Mouse (Mus musculus): ENCODE results near the gene Eif2ak1. TPM values are rescaled to one million over a fixed set of nuclear protein-coding genes. Genes with fewer than 3 reads are reported as not detected.

The Eif2ak1 gene
- polyA plus RNA-seq (2012; rRNA removed) = 16.6 and 22.9 TPM in 2 replicates

DNA sequence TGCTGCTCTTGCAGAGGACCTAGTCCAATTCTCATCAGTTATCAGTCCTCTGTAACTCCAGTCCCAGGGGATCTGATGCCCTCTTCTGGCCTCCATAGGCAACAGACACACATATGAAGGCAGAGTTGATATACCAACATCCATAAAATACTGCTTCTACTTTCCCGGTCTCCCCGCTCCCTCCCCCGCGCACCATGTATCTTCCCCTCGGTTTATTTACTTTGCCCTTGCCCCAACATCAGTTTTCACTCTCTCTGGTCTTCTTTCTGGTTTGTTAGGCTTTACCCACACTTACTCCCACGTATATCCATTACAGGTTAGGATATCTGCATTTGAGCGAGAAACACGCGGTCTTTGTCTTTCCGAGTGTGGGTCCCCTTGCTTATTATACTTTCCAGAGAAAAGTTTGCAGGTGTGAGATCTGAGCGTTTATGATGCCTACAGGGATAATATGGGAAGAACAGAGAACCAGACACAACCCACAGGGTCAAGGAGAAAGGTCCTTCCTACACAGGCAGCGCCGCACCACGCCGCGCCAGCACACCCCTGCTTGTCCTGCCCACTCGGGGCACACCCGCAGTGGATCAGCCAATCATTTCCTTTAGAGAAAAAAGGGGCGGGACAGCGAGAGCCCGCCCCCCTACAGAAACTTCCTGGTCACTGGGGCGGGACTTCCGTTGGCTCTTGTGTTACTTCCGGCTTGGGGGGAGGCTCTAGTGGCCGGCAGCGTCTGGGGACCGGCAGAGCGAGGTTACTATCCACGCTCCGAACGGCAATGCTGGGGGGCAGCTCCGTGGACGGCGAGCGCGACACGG lies at the start of gene Eif2ak1:
Gene Eif2ak1, plus strand, starts transcription at position 673 of the 815 bp plus-strand sequence.

DNA sequence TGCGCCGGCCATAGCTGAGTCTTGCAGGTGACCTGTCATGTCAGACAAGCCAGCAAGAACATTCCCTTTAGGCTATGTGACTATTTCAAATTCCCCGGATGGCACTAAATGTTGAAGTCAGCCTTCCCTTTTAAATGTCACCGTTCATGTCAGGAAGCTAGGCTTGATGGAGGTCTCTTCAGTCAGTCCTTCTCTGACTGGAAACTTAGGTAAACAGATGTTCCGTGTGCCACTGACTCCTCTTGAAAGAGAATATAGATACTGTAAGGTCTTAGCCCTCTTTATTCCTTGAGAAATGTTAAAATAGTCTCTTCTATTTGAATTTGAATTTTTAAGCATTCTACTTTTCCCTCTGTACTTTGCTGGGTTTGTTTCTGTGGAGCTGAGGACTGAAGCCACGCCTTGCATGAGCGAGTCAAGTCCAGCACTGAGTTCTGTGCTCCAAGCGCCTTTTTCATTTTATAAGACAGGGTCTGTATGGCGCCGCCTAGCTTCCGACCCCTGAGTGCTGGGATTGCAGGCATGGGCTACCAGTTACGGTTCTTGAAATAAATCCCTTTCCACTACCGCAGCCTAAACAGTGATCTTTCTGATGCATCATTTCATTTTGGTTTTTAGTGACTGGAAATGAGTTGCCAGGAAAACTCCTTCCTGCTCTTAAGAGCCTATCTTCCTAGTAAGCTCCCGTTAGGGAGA lies 80.2 kb downstream of the Eif2ak1 start, which contains the start of gene Ankrd61:
Gene Ankrd61, minus strand, starts transcription at position 51 of the 696 bp plus-strand sequence.

DNA sequence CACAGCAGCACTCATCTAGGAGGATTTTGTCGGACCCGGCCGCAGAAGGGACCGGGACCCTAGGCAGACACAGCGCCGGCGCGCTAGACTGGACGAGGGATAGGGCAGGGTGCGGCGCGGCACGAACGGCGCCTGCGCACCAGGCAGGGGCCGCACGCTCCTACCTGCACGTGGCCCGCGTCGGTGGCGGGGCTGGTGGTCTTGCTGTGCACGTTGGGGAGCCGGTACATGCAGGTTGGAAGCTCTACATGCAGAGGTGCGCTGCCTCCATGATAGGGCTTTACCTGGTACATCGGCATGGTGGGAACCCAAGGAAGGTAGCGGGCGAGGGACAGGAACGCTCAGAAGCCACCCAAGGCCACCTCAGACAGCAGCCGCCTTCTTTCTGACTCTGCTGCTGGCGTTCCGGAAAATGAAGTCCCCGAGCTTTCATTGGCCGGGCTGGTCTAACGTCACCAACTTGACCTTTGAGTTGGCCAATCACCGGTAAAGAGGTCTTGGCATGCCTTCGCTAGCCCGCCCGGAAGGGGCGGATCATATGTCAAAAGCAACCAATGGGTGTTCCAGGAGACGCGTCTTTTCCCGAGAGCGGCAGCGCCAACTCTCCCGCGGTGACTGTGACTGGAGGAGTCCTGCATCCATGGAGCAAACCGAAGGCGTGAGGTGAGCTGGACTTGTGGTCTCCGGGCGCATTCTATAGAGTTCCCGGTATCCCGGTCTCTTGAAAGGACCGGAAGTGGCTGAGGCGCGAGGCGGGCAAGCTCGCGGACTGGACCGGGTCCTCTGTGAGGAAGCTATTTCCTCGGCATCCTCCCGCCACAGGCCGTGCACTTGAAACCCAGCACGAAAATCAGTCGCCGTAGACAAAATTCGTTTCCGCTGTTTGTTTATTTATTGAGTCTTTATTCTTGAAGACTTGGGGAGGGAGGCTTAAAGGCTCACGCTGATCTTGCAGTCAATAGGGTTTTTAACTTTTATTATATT lies 92.1 kb downstream of the Eif2ak1 start, which contains the start of the genes Aimp2 and Pms2:
Gene Aimp2, minus strand, starts transcription at position 431 of the 984 bp plus-strand sequence.
Gene Pms2, plus strand, starts transcription at position 548 of the 984 bp plus-strand sequence.

DNA sequence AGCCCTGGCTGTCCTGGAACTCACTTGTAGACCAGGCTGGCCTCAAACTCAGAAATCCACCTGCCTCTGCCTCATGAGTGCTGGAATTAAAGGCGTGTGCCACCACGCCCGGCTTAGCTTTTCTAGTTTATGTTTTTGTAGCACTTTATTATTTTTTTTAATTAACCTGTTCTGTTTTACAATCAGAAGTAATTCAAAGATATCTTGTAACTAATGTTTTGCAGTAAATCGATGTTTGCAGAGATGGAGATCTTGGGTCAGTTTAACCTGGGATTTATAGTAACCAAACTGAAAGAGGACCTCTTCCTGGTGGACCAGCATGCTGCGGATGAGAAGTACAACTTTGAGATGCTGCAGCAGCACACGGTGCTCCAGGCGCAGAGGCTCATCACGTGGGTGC lies 110.3 kb downstream of the Eif2ak1 start, which contains the start of gene Gm42421:
Gene Gm42421, plus strand, starts transcription at position 301 of the 400 bp plus-strand sequence.

DNA sequence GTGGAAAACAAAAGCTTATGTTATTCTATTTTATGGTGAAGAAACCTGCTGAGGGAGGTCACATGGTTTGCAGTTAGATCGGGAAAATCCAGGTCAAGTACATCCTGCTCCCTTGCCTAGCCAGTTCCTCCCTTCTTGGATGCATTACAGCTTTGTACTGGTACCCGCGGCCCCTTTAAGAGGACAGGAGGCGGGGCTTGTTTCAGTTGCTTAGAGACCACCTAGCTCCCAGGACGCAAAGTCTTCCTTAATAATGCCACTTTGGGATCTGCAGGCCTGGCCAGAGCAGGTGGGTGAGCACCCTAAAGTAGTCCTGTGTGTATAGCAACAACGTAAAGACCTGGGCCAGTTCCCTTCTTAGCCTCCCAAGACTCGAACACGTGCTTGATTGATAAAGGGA lies 115.2 kb downstream of the Eif2ak1 start, which contains the start of gene Rsph10b:
Gene Rsph10b, plus strand, starts transcription at position 205 of the 400 bp plus-strand sequence.

Other genes with a start within 250 kb of the Eif2ak1 start
- 33.7 and 38.5 TPM in 2 replicates for gene Cyth3, start 195.3 kb upstream of the Eif2ak1 start, polyA plus RNA-seq (2012; rRNA removed)
- gene Usp42, start 85.5 kb upstream of the Eif2ak1 start, polyA plus RNA-seq (2012; rRNA removed) = 10.1 and 10.8 TPM in 2 replicates
- gene Ankrd61, start 79.9 kb downstream of the Eif2ak1 start, polyA plus RNA-seq (2012; rRNA removed) = 0.08 and 0.10 TPM in 2 replicates
- 45.9 and 51.8 TPM in 2 replicates for gene Aimp2, start 92.1 kb downstream of the Eif2ak1 start, polyA plus RNA-seq (2012; rRNA removed)
- gene Pms2, start 92.2 kb downstream of the Eif2ak1 start, polyA plus RNA-seq (2012; rRNA removed) = 1.8 and 2.9 TPM in 2 replicates
- not detected in 2 replicates for gene Gm42421, start 110.4 kb downstream of the Eif2ak1 start, polyA plus RNA-seq (2012; rRNA removed)
- gene Rsph10b, start 115.2 kb downstream of the Eif2ak1 start, polyA plus RNA-seq (2012; rRNA removed) = 1.4 and 2.6 TPM in 2 replicates
- 3.9 and 4.2 TPM in 2 replicates for gene Ccz1, start 197.1 kb downstream of the Eif2ak1 start, polyA plus RNA-seq (2012; rRNA removed)
- gene Ocm, start 208.9 kb downstream of the Eif2ak1 start, polyA plus RNA-seq (2012; rRNA removed) = not detected in 2 replicates